Mouse (Mus musculus) embryonic facial prominence, embryonic 10.5 days (tissue): Measurements from ENCODE around the gene Ybey. TPM values are rescaled to one million over a fixed set of nuclear protein-coding genes. Genes with fewer than 3 reads are reported as not detected.
A peak's percentile ranks its signal among the peaks of the same experiment; 100 is the strongest.

Source experiments
- DNase-seq: peaks from one replicate; pipeline ENCODE4 v3.0.0-alpha.2; 2017; ENCODE audit warnings: low spot score
- H3K27ac ChIP-seq: fragments of 300-500 bp; sonication (generic); replicated peaks from 2 replicates; pipeline ENCODE4 v1.5.1; 2016; ENCODE audit warnings: mild to moderate bottlenecking
- H3K27me3 ChIP-seq: fragments of 300-500 bp; sonication (generic); replicated peaks from 2 replicates; pipeline ENCODE4 v1.6.1; 2016; ENCODE audit warnings: low read depth, mild to moderate bottlenecking; ENCODE audit not compliant: poor library complexity, severe bottlenecking
- H3K36me3 ChIP-seq: fragments of 300-500 bp; sonication (generic); replicated peaks from 2 replicates; pipeline ENCODE4 v1.6.1; 2016; ENCODE audit warnings: mild to moderate bottlenecking, moderate library complexity
- H3K4me1 ChIP-seq: fragments of 300-500 bp; sonication (generic); 2 replicates; pipeline ENCODE4 v1.6.1; 2016
- H3K4me3 ChIP-seq: fragments of 300-500 bp; sonication (generic); 2 replicates; pipeline ENCODE4 v1.5.1; 2016; ENCODE audit warnings: mild to moderate bottlenecking, moderate library complexity
- H3K9me3 ChIP-seq: fragments of 300-500 bp; sonication (generic); 2 replicates; pipeline ENCODE4 v1.6.1; 2016; ENCODE audit warnings: mild to moderate bottlenecking
- WGBS: fragments of 180-500 bp; shearing (Covaris S2); methylation state at CpG from one replicate; pipeline ENCODE4 v1.1.7; 2016; 5-methylcytosine and 5-hydroxymethylcytosine counted together
- polyA plus RNA-seq: library from polyadenylated mRNA; unstranded; fragments of >200 nt; fragmentation: Nextera tagmentation; extraction: Ambion mirVana; gene quantifications from 2 replicates; pipeline ENCODE4 v1.2.1, GENCODE M21; 2016

Ybey gene
- 9.9 and 11.3 TPM in 2 replicates for polyA plus RNA-seq

- peak; percentile 94 for DNase-seq
- 2% methylated on average over 55 of the region's 55 CpGs for WGBS
- Histone ChIP-seq H3K4me1 (peaks cover 13% of the 10 kb centered on the region), H3K36me3 (peaks cover 56% of the 10 kb centered on the region), H3K27me3 (no peaks in the 10 kb centered on the region), H3K9me3 (no peaks in the 10 kb centered on the region), H3K27ac (peak within 1 kb of the TSS; percentile 89), H3K4me3 (peak within 1 kb of the TSS; percentile 84)
Observed at GRCm38 (mm10) chr10:76468203-76469162, at the start of gene Ybey, which contains the start of gene Mcm3ap. Gene Ybey, minus strand, starts transcription at chr10:76469114. Gene Mcm3ap, plus strand, starts transcription at chr10:76468927.

- Histone ChIP-seq H3K36me3 (peaks cover 95% of the 10 kb centered on the region), H3K4me3 (no peak overlapping the region)
- WGBS = 42% methylated on average over 5 of the region's 5 CpGs
Observed at GRCm38 (mm10) chr10:76512965-76513583, 44.2 kb upstream of the Ybey start.

GRCm38 (mm10) chr10:76505865-76506264, 37.0 kb upstream of the Ybey start:
- WGBS = 94% methylated on average over 7 of the region's 7 CpGs
- no peak for DNase-seq
- Histone ChIP-seq H3K4me1 (no peaks in the 10 kb centered on the region), H3K27me3 (no peaks in the 10 kb centered on the region), H3K27ac (no peak overlapping the region), H3K9me3 (no peaks in the 10 kb centered on the region), H3K4me3 (no peak overlapping the region), H3K36me3 (peaks cover 95% of the 10 kb centered on the region)

More at GRCm38 (mm10) chr10:76512965-76513583, 44.2 kb upstream of the Ybey start:
- Histone ChIP-seq H3K27me3 (no peaks in the 10 kb centered on the region), H3K9me3 (peaks cover 10% of the 10 kb centered on the region), H3K27ac (no peak overlapping the region), H3K4me1 (no peaks in the 10 kb centered on the region)
- peak; percentile 85 for DNase-seq

- no peak overlapping the region for H3K27ac ChIP-seq
- H3K4me3 ChIP-seq = no peak overlapping the region
- 90% methylated on average over 11 of the region's 11 CpGs for WGBS
- H3K27me3 ChIP-seq = no peaks in the 10 kb centered on the region
- no peaks in the 10 kb centered on the region for H3K4me1 ChIP-seq
- H3K9me3 ChIP-seq = no peaks in the 10 kb centered on the region
- no peak for DNase-seq
- peaks cover 95% of the 10 kb centered on the region for H3K36me3 ChIP-seq
Observed at GRCm38 (mm10) chr10:76504271-76504943, 35.5 kb upstream of the Ybey start.

GRCm38 (mm10) chr10:76497522-76497921, 28.6 kb upstream of the Ybey start:
- H3K27me3 ChIP-seq = no peaks in the 10 kb centered on the region
- H3K36me3 ChIP-seq = peaks cover 95% of the 10 kb centered on the region
- no peaks in the 10 kb centered on the region for H3K9me3 ChIP-seq
- DNase-seq = no peak
- H3K4me1 ChIP-seq = no peaks in the 10 kb centered on the region
- 95% methylated on average over 4 of the region's 4 CpGs for WGBS
- no peak overlapping the region for H3K4me3 ChIP-seq
- no peak overlapping the region for H3K27ac ChIP-seq

GRCm38 (mm10) chr10:76496366-76496765, 27.5 kb upstream of the Ybey start:
- Histone ChIP-seq H3K9me3 (no peaks in the 10 kb centered on the region), H3K4me3 (no peak overlapping the region), H3K36me3 (peaks cover 94% of the 10 kb centered on the region), H3K27me3 (no peaks in the 10 kb centered on the region), H3K4me1 (no peaks in the 10 kb centered on the region), H3K27ac (no peak overlapping the region)
- 96% methylated on average over 7 of the region's 7 CpGs for WGBS
- no peak for DNase-seq

GRCm38 (mm10) chr10:76495501-76495900, 26.6 kb upstream of the Ybey start:
- Histone ChIP-seq H3K36me3 (peaks cover 94% of the 10 kb centered on the region), H3K4me1 (no peaks in the 10 kb centered on the region), H3K27ac (no peak overlapping the region), H3K9me3 (no peaks in the 10 kb centered on the region), H3K27me3 (no peaks in the 10 kb centered on the region), H3K4me3 (no peak overlapping the region)
- WGBS = 91% methylated on average over 6 of the region's 6 CpGs
- no peak for DNase-seq

GRCm38 (mm10) chr10:76493527-76493926, 24.6 kb upstream of the Ybey start:
- Histone ChIP-seq H3K4me1 (no peaks in the 10 kb centered on the region), H3K4me3 (no peak overlapping the region), H3K27ac (no peak overlapping the region), H3K9me3 (no peaks in the 10 kb centered on the region), H3K27me3 (no peaks in the 10 kb centered on the region), H3K36me3 (peaks cover 94% of the 10 kb centered on the region)
- WGBS = 82% methylated on average over 1 of the region's 1 CpGs
- DNase-seq = no peak

- Histone ChIP-seq H3K4me1 (no peaks in the 10 kb centered on the region), H3K27me3 (no peaks in the 10 kb centered on the region), H3K9me3 (no peaks in the 10 kb centered on the region), H3K4me3 (no peak overlapping the region), H3K27ac (no peak overlapping the region), H3K36me3 (peaks cover 99% of the 10 kb centered on the region)
- 94% methylated on average over 15 of the region's 15 CpGs for WGBS
- DNase-seq = no peak
Observed at GRCm38 (mm10) chr10:76489205-76489604, 20.3 kb upstream of the Ybey start.

- no peak for DNase-seq
- Histone ChIP-seq H3K27me3 (no peaks in the 10 kb centered on the region), H3K4me1 (no peaks in the 10 kb centered on the region), H3K36me3 (peaks cover 99% of the 10 kb centered on the region), H3K9me3 (no peaks in the 10 kb centered on the region), H3K27ac (no peak overlapping the region), H3K4me3 (no peak overlapping the region)
- 91% methylated on average over 8 of the region's 8 CpGs for WGBS
Observed at GRCm38 (mm10) chr10:76488265-76488664, 19.4 kb upstream of the Ybey start.

GRCm38 (mm10) chr10:76486302-76486701, 17.4 kb upstream of the Ybey start:
- Histone ChIP-seq H3K36me3 (peaks cover 100% of the 10 kb centered on the region), H3K27me3 (no peaks in the 10 kb centered on the region)
- 97% methylated on average over 2 of the region's 2 CpGs for WGBS

GRCm38 (mm10) chr10:76481480-76481879, 12.6 kb upstream of the Ybey start:
- WGBS = 90% methylated on average over 6 of the region's 6 CpGs
- Histone ChIP-seq H3K36me3 (peaks cover 98% of the 10 kb centered on the region), H3K4me1 (no peaks in the 10 kb centered on the region), H3K27me3 (no peaks in the 10 kb centered on the region), H3K4me3 (no peak overlapping the region), H3K27ac (no peak overlapping the region), H3K9me3 (no peaks in the 10 kb centered on the region)
- DNase-seq = no peak

More at GRCm38 (mm10) chr10:76486302-76486701, 17.4 kb upstream of the Ybey start:
- H3K4me1 ChIP-seq = no peaks in the 10 kb centered on the region
- H3K4me3 ChIP-seq = no peak overlapping the region
- no peak for DNase-seq
- H3K9me3 ChIP-seq = no peaks in the 10 kb centered on the region
- H3K27ac ChIP-seq = no peak overlapping the region
